Mouse (Mus musculus): Measurements from ENCODE around the gene Abcb11. TPM values are rescaled to one million over a fixed set of nuclear protein-coding genes. Genes with fewer than 3 reads are reported as not detected.

The Abcb11 gene
- total RNA-seq, 2 experiments from 2014 or later: not detected

- no peak for DNase-seq (ENCODE audit: low spot score in 2 of 2)
Observed at GRCm38 (mm10) chr2:69275875-69276274, 66.5 kb downstream of the Abcb11 start.

DNA sequence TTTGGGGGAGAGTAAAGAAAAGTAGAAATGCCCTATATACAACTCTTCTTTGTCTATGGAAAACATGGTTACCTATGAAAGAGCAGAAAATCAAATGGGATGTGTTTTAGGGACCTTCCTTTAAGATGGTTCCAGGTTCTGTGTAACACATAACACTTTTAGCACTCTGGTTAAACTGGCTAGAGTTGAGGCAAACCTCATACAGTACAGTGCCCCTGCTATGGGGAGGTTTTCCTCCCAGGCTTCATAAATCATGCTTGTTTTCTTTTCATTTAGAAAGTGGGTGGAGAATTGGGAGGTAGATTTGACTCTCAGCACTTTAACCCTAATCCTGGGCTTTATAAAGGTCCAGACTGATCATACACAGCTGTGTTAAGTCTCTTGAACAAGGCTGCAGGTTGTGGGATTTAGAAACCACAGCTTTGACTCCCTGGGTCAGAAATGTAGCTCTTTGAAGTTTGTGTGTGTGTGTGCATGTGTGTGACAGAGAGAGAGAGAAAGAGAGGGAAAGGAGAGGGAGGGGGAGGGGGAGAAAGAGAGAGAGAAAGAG lies 78.3 kb downstream of the Abcb11 start:
- no peak for DNase-seq (ENCODE audit: low spot score in 2 of 2)

DNA sequence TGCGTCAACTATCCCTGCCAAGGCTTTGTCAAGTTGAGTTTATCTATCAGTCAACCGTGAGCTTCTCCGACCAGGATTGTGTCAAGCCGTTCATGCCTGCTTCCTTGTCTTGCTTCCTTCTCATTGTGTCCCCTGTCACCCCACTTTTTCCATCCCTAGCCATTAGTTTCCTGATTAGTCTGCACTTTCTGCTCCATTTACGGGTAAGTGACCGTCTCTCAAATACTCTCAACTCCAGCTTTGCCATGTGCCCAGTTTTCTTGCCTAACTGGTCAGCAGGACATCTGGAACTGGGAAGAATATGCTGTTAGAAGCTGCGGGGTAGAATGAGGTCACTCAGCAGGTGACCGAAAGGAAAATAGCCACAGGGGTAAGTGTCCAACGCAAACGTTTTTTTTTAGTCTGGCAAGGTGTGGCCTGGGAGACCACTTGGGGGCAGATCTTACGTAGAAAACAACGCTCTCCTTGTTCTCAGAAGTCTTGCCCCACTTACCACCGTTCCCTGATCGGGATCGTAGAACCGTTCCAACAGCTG lies 94.1 kb downstream of the Abcb11 start:
- no peak for DNase-seq (ENCODE audit: low spot score in 2 of 2)

DNA sequence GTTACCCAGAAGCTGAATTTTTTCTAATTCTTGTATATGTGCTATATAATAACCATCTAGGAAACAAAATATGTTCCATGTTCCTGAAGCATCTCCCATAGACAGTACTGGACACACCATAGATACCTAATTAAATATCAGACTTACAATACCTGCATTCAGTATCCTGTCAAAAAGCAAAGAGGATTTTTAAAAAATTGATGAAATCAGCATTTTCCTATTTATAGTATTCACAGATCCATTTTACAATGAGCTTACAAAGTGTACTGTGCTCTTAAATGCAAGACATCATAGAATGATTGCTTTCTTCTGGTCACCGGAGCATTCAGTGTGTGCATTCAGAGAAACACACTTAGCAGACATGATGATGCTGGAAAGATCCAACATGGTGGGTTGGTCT lies 95.3 kb downstream of the Abcb11 start:
- DNase-seq (ENCODE audit: low spot score in 2 of 2): no peak

- DNase-seq (ENCODE audit: low spot score in 2 of 2): no peak
Observed at GRCm38 (mm10) chr2:69244924-69245323, 97.5 kb downstream of the Abcb11 start.

DNA sequence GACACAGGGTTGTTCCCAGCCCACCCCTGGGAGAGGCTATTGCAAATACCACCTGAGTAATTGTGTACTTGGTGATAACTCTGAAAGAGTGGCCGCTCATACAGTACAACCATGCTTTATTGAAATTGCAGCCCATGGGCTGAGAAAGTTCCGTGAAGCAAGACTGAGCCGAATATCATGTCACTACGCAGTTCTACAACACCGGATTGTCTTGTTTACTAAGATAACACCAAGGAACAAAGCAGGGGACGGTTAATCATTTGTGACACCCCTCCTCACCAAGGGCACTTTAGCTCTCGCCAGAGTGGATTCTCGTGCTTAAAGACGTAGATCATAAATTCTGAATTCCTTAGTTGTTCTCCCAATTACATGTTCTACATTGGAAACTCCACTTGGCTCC lies 103.1 kb downstream of the Abcb11 start:
- DNase-seq (ENCODE audit: low spot score in 2 of 2): no peak

GRCm38 (mm10) chr2:69234976-69235678 lies 107.3 kb downstream of the Abcb11 start:
- DNase-seq (ENCODE audit: low spot score in 2 of 2): no peak

GRCm38 (mm10) chr2:69232101-69232500 lies 110.3 kb downstream of the Abcb11 start:
- DNase-seq (ENCODE audit: low spot score in 2 of 2): no peak

DNA sequence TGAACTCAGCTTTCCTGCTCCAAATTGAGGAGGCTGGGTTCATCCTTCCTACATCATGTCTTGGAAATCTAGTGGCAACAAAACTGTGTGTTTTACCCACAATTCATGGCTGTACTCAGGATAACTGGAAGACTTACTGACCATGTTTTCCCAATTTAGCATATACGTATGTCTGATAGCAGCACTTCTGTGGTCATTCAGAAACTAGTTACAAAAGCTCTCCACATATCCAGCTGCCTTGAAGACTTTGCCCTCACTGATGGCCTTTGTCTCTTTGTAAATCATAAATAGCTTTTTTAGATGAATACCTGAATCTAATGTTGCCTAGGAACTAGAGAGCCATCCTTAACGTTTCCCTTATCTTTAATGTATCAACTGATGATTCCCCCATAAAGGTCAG lies 112.3 kb downstream of the Abcb11 start:
- no peak for DNase-seq (ENCODE audit: low spot score in 2 of 2)

- no peak for DNase-seq (ENCODE audit: low spot score in 2 of 2)
Observed at GRCm38 (mm10) chr2:69228635-69229034, 113.8 kb downstream of the Abcb11 start.

DNA sequence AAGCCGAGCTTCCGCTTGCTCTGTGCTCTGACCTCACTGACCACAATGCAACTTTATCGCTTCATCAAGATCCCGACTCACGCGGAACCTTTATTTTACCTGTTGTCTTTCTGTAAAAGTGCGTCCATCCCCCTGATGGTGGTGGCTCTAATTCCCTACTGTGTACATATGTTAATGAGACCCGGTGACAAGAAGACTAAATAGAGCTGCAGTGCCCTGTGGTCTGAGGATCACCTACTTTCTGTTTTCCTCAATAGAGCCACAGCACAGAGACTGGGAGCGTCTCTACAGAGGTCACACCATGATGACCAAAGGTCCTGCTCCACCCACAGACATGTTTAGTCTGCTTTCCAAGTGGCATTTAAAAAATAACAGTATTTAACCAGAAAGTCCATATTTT lies 115.5 kb downstream of the Abcb11 start:
- DNase-seq (ENCODE audit: low spot score in 2 of 2): no peak

- no peak for DNase-seq (ENCODE audit: low spot score in 2 of 2)
Observed at GRCm38 (mm10) chr2:69224724-69225123, 117.7 kb downstream of the Abcb11 start.

DNA sequence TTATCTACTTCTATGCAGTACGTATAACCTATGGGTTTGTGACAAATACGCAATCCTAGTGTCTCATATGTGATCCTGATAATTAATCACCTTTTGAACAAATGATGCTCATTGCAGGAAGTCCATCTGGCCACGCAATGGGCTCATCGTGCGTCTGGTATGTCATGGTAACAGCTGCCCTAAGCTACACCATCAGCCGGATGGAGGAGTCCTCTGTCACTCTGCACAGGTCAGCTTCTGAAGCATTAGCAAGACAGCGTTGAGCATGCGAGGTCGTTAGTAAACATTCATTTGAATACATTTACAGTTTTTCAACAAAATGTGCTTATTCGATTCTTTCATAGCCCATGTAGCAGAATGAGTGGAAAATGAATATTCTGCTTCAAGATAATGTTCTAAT lies 119.6 kb downstream of the Abcb11 start:
- DNase-seq (ENCODE audit: low spot score in 2 of 2): no peak

DNA sequence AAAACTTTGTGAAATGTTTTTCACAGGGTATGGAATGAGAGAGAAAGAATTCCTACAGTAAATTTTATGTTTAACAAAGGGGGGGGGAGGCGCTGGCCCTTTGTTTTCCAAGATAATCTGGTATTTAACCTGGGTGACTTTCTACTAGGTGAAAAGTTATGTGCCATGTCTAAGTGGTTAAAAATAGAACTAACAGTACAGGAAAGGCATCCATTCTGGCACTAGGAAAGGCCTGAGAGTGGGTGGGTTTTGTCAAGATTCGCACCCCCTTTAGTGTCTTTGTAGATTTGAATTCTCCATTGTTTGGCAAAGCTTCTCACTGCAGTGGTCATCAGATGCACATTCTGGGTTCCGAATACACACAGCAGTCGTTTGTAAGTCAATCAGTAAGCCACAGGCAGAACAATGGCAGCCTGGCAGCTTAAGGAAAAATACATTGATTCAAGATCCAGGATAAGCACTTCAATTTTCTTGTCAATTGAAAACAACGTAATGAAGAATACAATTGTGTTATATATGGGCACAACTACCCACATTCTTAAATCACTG lies 120.5 kb downstream of the Abcb11 start:
- DNase-seq (ENCODE audit: low spot score in 2 of 2): no peak

- DNase-seq (ENCODE audit: low spot score in 2 of 2): no peak
Observed at GRCm38 (mm10) chr2:69215242-69215641, 127.2 kb downstream of the Abcb11 start.

DNA sequence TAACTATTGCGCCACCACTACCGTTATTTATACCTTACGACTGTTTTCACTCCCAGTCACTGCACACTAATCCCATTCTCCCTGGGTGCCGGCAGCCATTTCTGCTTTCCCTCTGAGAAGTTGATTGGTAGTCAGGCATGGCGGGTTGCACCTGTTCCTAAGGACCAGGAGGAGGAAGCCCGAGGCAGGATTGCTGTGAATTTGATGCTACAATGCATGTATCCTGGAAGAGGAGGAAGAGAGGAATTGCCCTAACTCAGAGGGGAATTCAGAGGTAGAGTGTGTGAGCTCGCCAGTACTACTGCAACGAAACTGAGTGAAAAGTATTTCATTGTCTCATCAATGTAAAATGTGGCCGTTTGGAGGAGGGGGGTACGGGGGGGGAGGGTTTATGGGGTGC lies 129.8 kb downstream of the Abcb11 start:
- DNase-seq (ENCODE audit: low spot score in 2 of 2): no peak

DNA sequence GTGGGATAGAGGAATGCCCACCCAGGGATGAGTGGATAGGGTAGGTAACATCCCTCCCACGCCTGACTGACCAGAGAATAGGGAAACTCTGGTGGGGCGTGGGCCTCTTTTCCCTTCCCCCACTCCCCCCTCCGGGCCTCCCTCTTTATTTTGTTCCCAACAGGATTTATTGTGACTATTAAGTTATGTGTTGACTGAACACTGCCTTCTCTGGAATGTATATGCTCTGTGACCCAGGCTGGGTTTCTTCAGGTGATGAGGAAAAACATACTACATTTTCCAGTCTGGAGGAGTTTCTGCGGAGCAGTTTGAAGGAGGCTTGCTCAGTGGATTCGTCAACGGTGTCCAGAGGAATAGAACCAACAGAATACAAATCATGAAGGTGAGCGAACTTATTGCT lies 131.6 kb downstream of the Abcb11 start, which contains the start of gene G6pc2:
G6pc2 (plus strand) TSS at position 301 of the 400 bp plus-strand sequence.
- DNase-seq (ENCODE audit: low spot score in 2 of 2): no peak

DNA sequence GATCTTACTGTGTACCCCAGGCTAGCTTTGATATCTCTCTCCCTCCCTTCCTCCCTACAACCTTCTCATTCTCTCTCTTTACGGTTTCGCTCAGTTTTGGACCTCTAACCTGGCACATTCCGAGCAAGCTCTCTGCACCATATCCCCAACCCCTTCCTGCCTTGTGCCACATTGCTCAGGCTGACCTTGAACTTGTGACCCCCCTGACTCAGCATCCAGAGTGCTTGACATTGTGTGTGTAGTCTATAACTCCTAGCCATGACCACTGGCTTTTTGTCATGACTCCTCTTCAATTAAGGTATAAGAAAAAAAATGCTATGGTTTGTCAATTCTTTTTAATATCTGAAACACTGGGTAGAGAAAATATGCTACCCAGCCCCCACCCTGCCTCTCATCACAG lies 132.7 kb downstream of the Abcb11 start:
- DNase-seq (ENCODE audit: low spot score in 2 of 2): no peak

DNA sequence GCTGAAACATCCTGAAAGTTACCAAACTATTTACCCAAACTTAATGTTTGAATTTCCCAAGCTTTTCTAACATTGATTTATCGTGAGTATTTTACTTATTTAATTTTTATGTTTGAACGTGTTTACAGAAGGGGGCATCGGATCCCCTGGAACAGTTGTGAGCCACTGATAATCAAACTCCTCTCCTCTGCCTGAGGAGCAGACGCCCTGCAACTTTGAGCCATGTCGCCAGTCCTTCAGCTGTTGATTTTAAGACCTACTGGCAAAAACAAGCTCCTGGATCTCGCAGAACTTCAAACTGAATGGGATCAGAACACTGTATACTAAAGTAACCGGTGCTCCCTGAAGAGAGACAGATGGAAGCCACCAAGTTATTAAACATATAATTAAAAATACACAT lies 135.9 kb downstream of the Abcb11 start:
- no peak for DNase-seq (ENCODE audit: low spot score in 2 of 2)

DNA sequence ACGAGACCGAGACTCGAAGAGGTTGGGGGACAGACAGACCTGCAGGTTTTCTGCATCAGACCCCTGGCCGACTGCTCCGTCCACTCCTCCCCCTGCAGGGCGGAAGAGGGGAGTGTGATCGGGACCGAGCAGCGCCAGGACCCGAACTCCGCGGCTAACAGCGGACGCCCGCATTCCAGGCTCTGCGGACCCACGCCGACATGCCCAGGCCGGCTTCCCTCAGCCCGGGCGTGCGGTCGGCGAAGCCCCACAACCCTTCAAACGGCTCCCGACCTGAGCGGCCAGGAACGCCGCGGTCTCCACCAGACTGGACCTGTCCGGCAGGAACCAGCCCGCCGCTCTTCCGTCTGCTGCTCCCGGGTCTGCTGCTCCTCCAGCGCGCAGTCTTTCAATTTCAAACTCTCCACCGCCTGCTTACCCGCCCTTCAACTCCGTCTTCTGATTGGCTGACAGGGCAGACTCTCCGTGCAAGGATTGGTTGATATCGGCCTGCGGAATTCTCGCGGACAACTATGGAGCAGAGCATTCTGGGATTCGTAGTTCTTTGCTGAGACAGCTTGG lies 136.5 kb downstream of the Abcb11 start, which contains the start of gene Spc25:
Spc25 (minus strand) TSS at position 404 of the 561 bp plus-strand sequence.
- peak; percentile 85 to 89 for DNase-seq (ENCODE audit: low spot score in 2 of 2)

DNA sequence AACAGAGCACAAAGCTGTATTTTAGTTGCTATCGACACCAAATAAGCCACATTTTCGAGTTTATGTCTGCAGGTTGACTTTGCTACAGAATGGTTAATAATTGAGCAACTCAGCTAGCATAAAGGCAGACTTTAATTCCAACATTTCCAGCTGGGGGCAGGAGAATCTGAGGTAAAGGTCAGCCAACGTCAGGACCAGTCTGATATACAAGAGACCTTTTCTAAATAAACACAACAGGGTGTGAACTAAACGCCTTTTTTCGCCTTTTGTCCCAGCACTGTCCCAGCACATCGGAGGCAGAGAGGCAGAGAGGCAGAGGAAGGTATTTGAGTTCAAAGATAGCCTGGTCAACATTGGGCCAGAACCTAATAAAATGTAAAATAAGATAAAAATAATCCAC lies 137.2 kb downstream of the Abcb11 start:
- DNase-seq (ENCODE audit: low spot score in 2 of 2): no peak

GRCm38 (mm10) chr2:69193555-69193954 lies 148.9 kb downstream of the Abcb11 start:
- DNase-seq (ENCODE audit: low spot score in 2 of 2): no peak

Measured in left cerebral cortex, adult 18-20 months (tissue).